Mouse (Mus musculus) bone marrow, adult 2 months (tissue): ENCODE measurements around the gene H1foo. TPM values are rescaled to one million over a fixed set of nuclear protein-coding genes. Genes with fewer than 3 reads are reported as not detected.

ENCODE experiments used
- H3K27ac ChIP-seq: fragments of 200-500 bp; 2 replicates; pipeline ENCODE4 v1.5.1; 2012; ENCODE audit warnings: low read depth, mild to moderate bottlenecking, control low read depth, inconsistent platforms, low read length; ENCODE audit not compliant: control insufficient read depth, poor library complexity, insufficient read depth
- H3K4me1 ChIP-seq: fragments of 200-500 bp; 2 replicates; pipeline ENCODE4 v1.6.1; 2011; ENCODE audit warnings: low read length; ENCODE audit not compliant: control insufficient read depth, insufficient read depth
- H3K4me3 ChIP-seq: fragments of 200-500 bp; replicated peaks from 2 replicates; pipeline ENCODE3; 2011; ENCODE audit warnings: mild to moderate bottlenecking, low read depth, low read length, control low read depth; ENCODE audit not compliant: control insufficient read depth
- CTCF ChIP-seq: fragments of 200-500 bp; IDR thresholded peaks from 2 replicates; pipeline ENCODE4 v1.5.1; 2011; ENCODE audit warnings: low read length, control low read depth; ENCODE audit not compliant: control insufficient read depth, insufficient read depth
- POLR2A ChIP-seq: fragments of 200-500 bp; IDR thresholded peaks from 2 replicates; pipeline ENCODE4 v1.6.1; 2011; ENCODE audit warnings: low read depth, mild to moderate bottlenecking, control low read depth, low read length, borderline replicate concordance; ENCODE audit not compliant: control insufficient read depth
- WGBS: fragments of 180-500 bp; shearing (Covaris S2); methylation state at CpG from one replicate; pipeline ENCODE4 v1.1.7; 2018; 5-methylcytosine and 5-hydroxymethylcytosine counted together
- polyA plus RNA-seq: library from polyadenylated mRNA; stranded (reverse); fragments of >200 nt; gene quantifications from 2 replicates; pipeline ENCODE4 v1.2.4, GENCODE M21; 2011; ENCODE audit warnings: low replicate concordance; ENCODE audit not compliant: missing spikeins, insufficient read depth, insufficient read length

Gene H1foo
- polyA plus RNA-seq, 1 experiment: not detected

DNA sequence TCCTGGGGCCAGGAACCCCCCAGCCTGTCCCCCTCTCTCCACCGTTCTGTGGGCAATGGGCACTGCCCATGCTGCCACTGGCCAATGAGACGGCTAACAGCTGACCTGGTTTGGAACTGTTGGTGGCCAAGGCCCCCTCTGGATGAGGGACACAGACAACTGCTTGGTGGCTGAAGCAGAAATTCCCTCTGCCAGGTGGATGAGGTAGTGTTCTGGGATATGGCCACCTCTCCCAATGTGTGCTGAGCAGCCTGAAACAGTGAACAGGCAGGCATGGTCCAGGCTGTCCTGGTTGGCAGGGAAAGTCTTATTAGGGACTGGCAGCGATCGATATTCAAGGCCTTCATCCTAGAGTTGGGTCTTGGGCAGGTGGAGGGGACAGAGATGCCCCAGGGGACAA is 10.4 kb downstream of the H1foo start:
- H3K4me1 ChIP-seq: no peaks in the 10 kb centered on the region
- no peak for TF ChIP-seq CTCF
- no peak for TF ChIP-seq POLR2A
- 80% methylated on average over 4 of the region's 4 CpGs for WGBS
- no peak overlapping the region for H3K27ac ChIP-seq
- H3K4me3 ChIP-seq: no peak overlapping the region

GRCm38 (mm10) chr6:115955664-115956063 is 10.9 kb downstream of the H1foo start:
- Histone ChIP-seq H3K4me1 (no peaks in the 10 kb centered on the region), H3K4me3 (no peak overlapping the region), H3K27ac (no peak overlapping the region)
- WGBS: 80% methylated on average over 11 of the region's 11 CpGs
- TF ChIP-seq CTCF (no peak), POLR2A (no peak)

- Histone ChIP-seq H3K27ac (no peak overlapping the region), H3K4me3 (no peak overlapping the region), H3K4me1 (no peaks in the 10 kb centered on the region)
- TF ChIP-seq CTCF (no peak), POLR2A (no peak)
- WGBS: 87% methylated on average over 13 of the region's 13 CpGs
Observed at GRCm38 (mm10) chr6:115956418-115956921, 11.7 kb downstream of the H1foo start.

DNA sequence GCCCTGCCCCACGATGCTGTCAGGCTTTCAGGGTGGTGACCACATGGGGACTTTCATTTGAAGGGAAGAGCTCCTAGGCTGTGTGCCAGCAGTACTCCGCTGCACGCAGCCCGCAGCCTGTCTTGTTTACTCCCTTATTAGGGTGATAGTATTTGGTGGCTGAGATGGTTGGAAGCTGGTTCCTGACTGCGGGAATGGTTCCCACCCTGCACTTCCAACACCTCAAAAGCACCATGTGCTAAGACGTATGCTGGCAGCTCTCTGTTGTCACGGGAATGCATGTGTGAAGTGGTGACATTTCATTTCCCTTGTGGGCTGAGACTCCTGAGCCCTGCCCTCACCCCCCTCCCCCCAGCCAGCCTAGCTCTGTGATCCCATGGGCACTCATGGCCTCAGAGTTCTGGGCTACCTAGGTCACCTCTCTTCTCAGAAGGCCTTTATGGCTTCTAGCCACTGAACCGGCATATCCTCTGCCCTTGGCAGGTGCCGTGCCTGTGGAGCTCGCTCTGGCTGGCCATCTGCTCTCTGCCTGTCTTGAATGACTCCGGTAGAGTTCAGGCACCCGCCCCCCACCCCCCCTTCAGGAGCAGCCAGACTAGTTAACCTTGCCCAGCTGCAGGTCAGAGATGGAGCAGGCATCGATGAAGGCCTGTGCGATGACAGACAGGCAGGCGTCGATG is 12.3 kb downstream of the H1foo start:
- Histone ChIP-seq H3K27ac (no peak overlapping the region), H3K4me3 (no peak overlapping the region), H3K4me1 (no peaks in the 10 kb centered on the region)
- TF ChIP-seq POLR2A (no peak), CTCF (no peak)
- WGBS: 60% methylated on average over 16 of the region's 16 CpGs

GRCm38 (mm10) chr6:115957681-115958080 is 12.9 kb downstream of the H1foo start:
- Histone ChIP-seq H3K27ac (no peak overlapping the region), H3K4me3 (no peak overlapping the region), H3K4me1 (no peaks in the 10 kb centered on the region)
- WGBS: 83% methylated on average over 6 of the region's 6 CpGs
- TF ChIP-seq POLR2A (no peak), CTCF (no peak)

GRCm38 (mm10) chr6:115958445-115958844 is 13.7 kb downstream of the H1foo start:
- Histone ChIP-seq H3K27ac (no peak overlapping the region), H3K4me1 (no peaks in the 10 kb centered on the region), H3K4me3 (no peak overlapping the region)
- 83% methylated on average over 9 of the region's 9 CpGs for WGBS
- TF ChIP-seq CTCF: no peak
- no peak for TF ChIP-seq POLR2A

DNA sequence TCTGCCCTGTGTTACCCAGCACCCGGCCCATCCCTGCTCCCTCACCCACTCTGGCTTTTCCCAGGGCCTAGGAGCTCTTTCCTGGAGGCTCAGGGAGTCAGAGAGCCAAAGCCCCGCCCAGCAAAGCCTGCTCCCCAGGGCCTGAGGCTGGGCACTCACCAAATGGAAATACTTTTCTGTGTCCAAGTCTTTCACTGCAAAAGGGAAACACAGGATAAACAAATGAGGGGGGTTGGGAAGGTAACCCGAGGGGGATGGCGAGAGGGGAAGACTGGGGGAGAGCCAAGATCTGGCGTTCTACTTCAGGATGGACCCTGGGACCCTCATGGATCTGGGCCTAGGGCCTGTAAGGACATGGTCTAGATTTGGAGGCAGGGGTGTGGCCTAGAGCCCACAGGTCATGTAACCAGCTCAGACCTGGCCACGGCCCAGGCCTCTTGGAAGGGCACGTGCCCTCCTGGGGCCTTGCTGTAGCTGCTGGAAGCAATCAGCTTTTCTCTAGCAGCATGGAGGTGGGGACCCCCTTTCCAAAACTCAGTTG is 14.5 kb downstream of the H1foo start:
- no peak for TF ChIP-seq CTCF
- no peak for TF ChIP-seq POLR2A
- H3K27ac ChIP-seq: no peak overlapping the region
- 82% methylated on average over 7 of the region's 7 CpGs for WGBS

DNA sequence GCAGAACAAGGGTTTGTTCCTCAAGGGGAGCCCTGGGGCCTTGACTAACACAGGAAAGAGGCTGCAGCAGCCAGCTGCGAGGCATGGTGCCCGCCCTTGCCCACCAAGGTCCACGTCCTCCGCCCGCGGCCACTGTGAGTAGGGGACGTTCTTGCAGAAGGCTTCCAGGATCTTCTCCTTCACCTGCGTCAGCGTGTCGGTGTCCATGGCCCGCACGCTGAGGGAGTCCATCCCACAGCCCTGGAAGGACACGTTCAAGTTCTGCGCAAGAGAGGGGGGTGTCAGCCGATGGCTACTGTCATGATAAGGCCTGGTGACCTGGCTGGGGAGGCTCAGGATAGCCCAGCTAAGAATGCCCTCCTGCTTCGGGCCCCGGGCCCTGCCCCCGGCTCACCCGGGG is 15.6 kb downstream of the H1foo start:
- H3K4me1 ChIP-seq: no peaks in the 10 kb centered on the region
- no peak overlapping the region for H3K27ac ChIP-seq
- H3K4me3 ChIP-seq: no peak overlapping the region
- TF ChIP-seq CTCF (no peak), POLR2A (no peak)
- WGBS: 87% methylated on average over 19 of the region's 19 CpGs

More for the DNA sequence above, 14.5 kb downstream of the H1foo start:
- H3K4me3 ChIP-seq: no peak overlapping the region
- no peaks in the 10 kb centered on the region for H3K4me1 ChIP-seq

DNA sequence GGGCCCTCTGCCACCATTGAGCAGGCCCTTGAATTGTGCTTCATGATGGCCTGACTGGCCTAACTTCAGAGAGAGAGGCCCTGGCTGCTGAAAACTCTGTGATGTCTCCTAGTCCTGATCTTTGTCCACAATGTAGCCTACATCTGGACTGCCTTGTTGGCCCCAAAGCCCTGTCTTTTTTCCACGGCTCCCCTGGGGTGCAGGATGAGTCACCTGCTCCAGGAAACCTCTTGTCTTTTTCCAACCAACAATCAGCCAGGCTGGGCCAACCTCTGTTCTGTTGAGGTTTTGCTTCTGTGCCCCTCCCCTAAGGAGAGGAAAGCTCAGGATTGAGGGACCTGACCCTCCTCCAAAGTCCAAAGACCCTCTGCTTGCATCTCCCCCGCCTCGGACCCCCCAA is 17.0 kb downstream of the H1foo start:
- no peak for TF ChIP-seq CTCF
- no peak for TF ChIP-seq POLR2A

More for the DNA sequence above, 17.0 kb downstream of the H1foo start:
- Histone ChIP-seq H3K4me3 (no peak overlapping the region), H3K4me1 (no peaks in the 10 kb centered on the region), H3K27ac (no peak overlapping the region)
- WGBS: 74% methylated on average over 3 of the region's 3 CpGs
